Mouse (Mus musculus) neural tube, embryonic 12.5 days (tissue): ENCODE measurements around the gene Orc6. TPM values are rescaled to one million over a fixed set of nuclear protein-coding genes. Genes with fewer than 3 reads are reported as not detected.

Experiments used
- ATAC-seq: fragments of 200-750 bp; cut with Nextera tagmentation; 2 replicates; pipeline ENCODE4 v1.8.0; 2017; ENCODE audit warnings: low read depth, mild to moderate bottlenecking, moderate TSS enrichment, moderate library complexity; ENCODE audit not compliant: low FRiP score
- H3K27ac ChIP-seq: fragments of 300-500 bp; sonication (generic); 2 replicates; pipeline ENCODE4 v1.5.1; 2016
- H3K27me3 ChIP-seq: fragments of 300-500 bp; sonication (generic); replicated peaks from 2 replicates; pipeline ENCODE4 v1.6.1; 2016; ENCODE audit warnings: mild to moderate bottlenecking
- H3K36me3 ChIP-seq: fragments of 300-500 bp; sonication (generic); 2 replicates; pipeline ENCODE4 v1.6.1; 2016; ENCODE audit warnings: mild to moderate bottlenecking
- H3K4me1 ChIP-seq: fragments of 300-500 bp; sonication (generic); 2 replicates; pipeline ENCODE4 v1.6.1; 2016
- H3K4me2 ChIP-seq: fragments of 300-500 bp; sonication (generic); replicated peaks from 2 replicates; pipeline ENCODE4 v1.6.1; 2016; ENCODE audit warnings: mild to moderate bottlenecking
- H3K4me3 ChIP-seq: fragments of 300-500 bp; sonication (generic); 2 replicates; pipeline ENCODE4 v1.5.1; 2016
- H3K9ac ChIP-seq: fragments of 300-500 bp; sonication (generic); 2 replicates; pipeline ENCODE4 v1.6.1; 2016; ENCODE audit warnings: mild to moderate bottlenecking
- H3K9me3 ChIP-seq: fragments of 300-500 bp; sonication (generic); 2 replicates; pipeline ENCODE4 v1.6.1; 2016; ENCODE audit warnings: mild to moderate bottlenecking
- WGBS: fragments of 180-500 bp; shearing (Covaris S2); methylation state at CpG from one replicate; pipeline ENCODE4 v1.1.7; 2016; 5-methylcytosine and 5-hydroxymethylcytosine counted together
- polyA plus RNA-seq: library from polyadenylated mRNA; unstranded; fragments of >200 nt; fragmentation: Nextera tagmentation; extraction: Ambion mirVana; gene quantifications from 2 replicates; pipeline ENCODE4 v1.2.1, GENCODE M21; 2016

Gene Orc6
- polyA plus RNA-seq, 1 experiment from 2014 or later: 86.5 TPM

DNA sequence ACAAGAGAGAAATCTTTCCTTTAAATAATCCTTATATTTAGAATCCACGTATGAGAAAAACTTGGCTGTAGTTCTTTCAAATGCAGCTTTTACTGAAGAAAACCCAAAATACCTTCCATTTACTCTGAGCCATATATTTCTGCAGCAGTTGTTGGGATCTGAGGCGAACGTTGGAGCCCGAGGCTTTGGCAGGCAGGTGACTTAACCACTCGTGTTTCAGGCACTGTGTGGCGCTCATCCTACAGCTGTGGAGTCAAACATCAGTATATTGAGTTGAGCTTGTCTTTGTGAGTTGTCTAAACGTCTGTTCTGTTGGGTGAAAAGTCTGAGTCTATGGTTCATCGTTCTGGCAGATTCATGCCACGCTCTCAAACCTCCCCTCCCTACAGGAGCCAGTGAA, 27.6 kb downstream of the Orc6 start:
- Histone ChIP-seq H3K27ac (no peak overlapping the region), H3K9me3 (no peaks in the 10 kb centered on the region), H3K36me3 (no peaks in the 10 kb centered on the region), H3K4me1 (no peaks in the 10 kb centered on the region), H3K9ac (no peak overlapping the region), H3K27me3 (no peaks in the 10 kb centered on the region), H3K4me2 (no peak overlapping the region), H3K4me3 (no peak overlapping the region)
- WGBS: 82% methylated on average over 9 of the region's 9 CpGs
- ATAC-seq: no peak

- no peaks in the 10 kb centered on the region for H3K36me3 ChIP-seq
- no peak overlapping the region for H3K4me3 ChIP-seq
- H3K27me3 ChIP-seq: no peaks in the 10 kb centered on the region
- no peak overlapping the region for H3K27ac ChIP-seq
- no peaks in the 10 kb centered on the region for H3K4me1 ChIP-seq
- H3K9ac ChIP-seq: no peak overlapping the region
- H3K4me2 ChIP-seq: no peak overlapping the region
- 78% methylated on average over 1 of the region's 1 CpGs for WGBS
- no peak for ATAC-seq
- no peaks in the 10 kb centered on the region for H3K9me3 ChIP-seq
These were observed 30.1 kb downstream of the Orc6 start for GRCm38 (mm10) chr8:85329506-85329905.

DNA sequence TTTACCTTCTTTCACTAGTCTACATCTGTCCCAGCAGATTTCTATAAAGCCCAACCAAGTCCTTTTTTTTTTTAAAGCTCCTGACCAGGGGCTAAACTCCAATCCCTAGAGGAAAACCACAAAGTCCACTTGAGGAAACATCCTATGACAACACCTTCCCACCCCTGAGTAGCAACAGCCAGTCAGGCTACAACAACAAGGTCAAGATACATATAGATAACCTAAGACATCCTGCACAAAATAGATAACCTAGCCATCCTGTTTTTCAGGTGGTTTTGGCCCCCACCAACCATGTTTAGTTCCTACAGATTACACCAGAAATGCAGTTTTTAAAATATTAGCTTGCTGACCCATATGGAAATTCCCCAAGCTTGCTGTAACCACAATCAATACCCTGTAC, 35.7 kb downstream of the Orc6 start:
- no peaks in the 10 kb centered on the region for H3K27me3 ChIP-seq
- no peak overlapping the region for H3K4me2 ChIP-seq
- H3K9me3 ChIP-seq: no peaks in the 10 kb centered on the region
- H3K9ac ChIP-seq: no peak overlapping the region
- no peak for ATAC-seq
- H3K4me3 ChIP-seq: no peak overlapping the region
- H3K4me1 ChIP-seq: no peaks in the 10 kb centered on the region
- no peak overlapping the region for H3K27ac ChIP-seq
- no peaks in the 10 kb centered on the region for H3K36me3 ChIP-seq

DNA sequence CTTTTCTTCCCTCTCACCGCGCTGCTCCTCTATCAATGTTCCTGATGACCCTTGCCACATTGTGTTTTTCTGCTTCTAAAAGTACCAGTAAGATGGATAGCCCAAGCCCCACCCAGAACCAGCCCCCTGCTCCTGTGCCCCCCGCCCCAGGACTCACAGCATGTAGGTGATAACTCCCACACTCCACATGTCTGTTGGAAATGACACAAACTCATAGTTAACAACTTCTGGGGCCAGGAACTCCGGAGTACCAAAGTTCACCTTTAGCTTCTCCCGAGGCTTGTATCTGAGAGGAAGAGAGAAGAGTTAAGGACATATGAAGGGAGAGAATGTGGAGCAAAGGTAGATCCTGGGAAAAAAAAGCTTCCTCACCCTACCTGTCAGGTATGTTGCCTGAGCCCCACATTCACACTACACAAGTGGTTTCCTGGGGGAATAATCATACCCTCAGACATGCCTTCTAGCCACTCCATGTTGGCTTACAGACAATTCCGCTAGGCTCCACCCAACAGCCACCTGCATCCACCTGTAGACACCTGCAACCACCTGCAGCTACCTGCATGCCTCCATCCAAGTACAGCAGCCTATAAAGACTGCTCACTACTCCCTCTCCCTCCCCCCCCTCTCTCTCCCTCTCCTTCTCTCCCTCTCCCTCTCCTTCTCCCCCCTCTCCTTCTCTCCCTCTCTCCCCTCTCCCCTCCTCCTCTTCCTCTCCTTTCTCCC, 36.9 kb downstream of the Orc6 start:
- no peak overlapping the region for H3K9ac ChIP-seq
- 85% methylated on average over 6 of the region's 6 CpGs for WGBS
- H3K9me3 ChIP-seq: no peaks in the 10 kb centered on the region
- no peak for ATAC-seq
- no peak overlapping the region for H3K4me3 ChIP-seq
- H3K27ac ChIP-seq: no peak overlapping the region
- no peaks in the 10 kb centered on the region for H3K36me3 ChIP-seq
- H3K27me3 ChIP-seq: no peaks in the 10 kb centered on the region
- no peak overlapping the region for H3K4me2 ChIP-seq
- no peaks in the 10 kb centered on the region for H3K4me1 ChIP-seq

DNA sequence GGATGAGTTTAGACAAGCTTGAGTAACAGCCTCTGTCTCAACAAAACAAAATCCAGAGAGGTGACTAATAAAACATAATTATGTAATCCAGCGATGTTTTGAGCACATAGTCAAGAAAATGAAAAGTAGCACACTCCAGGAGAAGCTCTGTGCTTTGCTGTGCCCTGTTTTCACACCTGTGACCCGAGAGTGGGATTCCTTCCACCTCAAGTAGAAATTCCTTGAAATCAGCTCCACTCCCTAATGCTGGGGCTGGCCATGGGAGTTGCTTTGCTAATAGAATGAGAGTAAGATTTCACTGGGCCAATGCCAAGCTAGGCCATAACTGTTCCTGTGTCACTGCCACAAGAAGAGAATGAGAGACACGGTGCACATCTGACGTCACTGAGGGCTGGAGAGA, 38.2 kb downstream of the Orc6 start:
- Histone ChIP-seq H3K4me3 (no peak overlapping the region), H3K4me2 (no peak overlapping the region), H3K27me3 (no peaks in the 10 kb centered on the region), H3K4me1 (no peaks in the 10 kb centered on the region), H3K9ac (no peak overlapping the region), H3K36me3 (no peaks in the 10 kb centered on the region), H3K27ac (no peak overlapping the region), H3K9me3 (no peaks in the 10 kb centered on the region)
- WGBS: 85% methylated on average over 4 of the region's 4 CpGs
- no peak for ATAC-seq

DNA sequence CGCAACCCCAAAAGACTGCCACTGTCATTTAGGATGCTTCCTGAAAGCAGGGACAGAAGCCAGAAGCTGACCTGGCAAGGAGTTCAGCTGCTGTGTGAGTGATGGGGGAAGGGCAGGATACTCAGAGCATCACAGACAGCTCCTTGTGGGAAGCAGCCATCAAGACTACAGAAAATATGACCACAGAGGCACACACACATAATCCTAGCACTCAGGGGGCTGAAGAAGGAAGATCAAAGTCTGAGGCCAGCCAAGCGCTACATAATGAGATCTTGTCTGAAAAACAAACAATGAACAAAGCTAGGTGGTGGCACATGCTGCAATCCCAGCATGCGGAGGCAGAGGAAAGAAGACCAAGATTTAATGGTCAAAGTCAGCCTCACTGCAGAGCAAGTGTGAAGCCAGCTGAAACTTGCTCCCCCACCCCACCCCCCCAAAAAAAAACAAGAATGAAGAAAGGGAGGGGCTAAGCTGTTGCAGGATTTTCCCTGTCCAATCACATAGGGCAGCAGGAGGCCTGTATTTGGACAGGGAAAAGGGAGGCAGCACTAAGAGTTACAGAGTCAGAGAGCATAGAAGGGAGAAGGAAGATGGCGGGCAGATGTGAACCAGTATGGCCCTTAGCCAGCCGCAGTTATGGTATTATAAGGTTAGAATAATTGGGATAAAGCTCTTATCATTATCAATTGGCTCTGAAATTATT, 40.6 kb downstream of the Orc6 start:
- Histone ChIP-seq H3K4me1 (no peaks in the 10 kb centered on the region), H3K36me3 (no peaks in the 10 kb centered on the region), H3K9me3 (no peaks in the 10 kb centered on the region), H3K27me3 (no peaks in the 10 kb centered on the region), H3K4me2 (no peak overlapping the region), H3K4me3 (no peak overlapping the region), H3K27ac (no peak overlapping the region), H3K9ac (no peak overlapping the region)
- WGBS: 71% methylated on average over 5 of the region's 5 CpGs
- no peak for ATAC-seq

GRCm38 (mm10) chr8:85353287-85353686, 53.9 kb downstream of the Orc6 start:
- no peak overlapping the region for H3K4me2 ChIP-seq
- H3K9ac ChIP-seq: no peak overlapping the region
- WGBS: 78% methylated on average over 4 of the region's 4 CpGs
- no peaks in the 10 kb centered on the region for H3K4me1 ChIP-seq
- H3K27ac ChIP-seq: no peak overlapping the region
- H3K4me3 ChIP-seq: no peak overlapping the region
- H3K27me3 ChIP-seq: no peaks in the 10 kb centered on the region
- H3K9me3 ChIP-seq: no peaks in the 10 kb centered on the region
- H3K36me3 ChIP-seq: no peaks in the 10 kb centered on the region
- no peak for ATAC-seq

Other genes with a start within 250 kb of the Orc6 start
- gene Fbxw9, start 239.6 kb upstream of the Orc6 start, polyA plus RNA-seq: 38.1 and 40.5 TPM in 2 replicates
- not detected in 2 replicates for gene Gm5741, start 231.7 kb upstream of the Orc6 start, polyA plus RNA-seq
- gene Dhps, start 227.9 kb upstream of the Orc6 start, polyA plus RNA-seq: 76.3 and 87.4 TPM in 2 replicates
- 104 and 111 TPM in 2 replicates for gene Wdr83os, start 218.9 kb upstream of the Orc6 start, polyA plus RNA-seq
- gene Wdr83, start 218.3 kb upstream of the Orc6 start, polyA plus RNA-seq: 54.6 and 57.9 TPM in 2 replicates
- gene Man2b1, start 216.4 kb upstream of the Orc6 start, polyA plus RNA-seq: 18.0 and 18.7 TPM in 2 replicates
- 1.4 TPM in 2 replicates for gene Zfp791, start 176.5 kb upstream of the Orc6 start, polyA plus RNA-seq
- gene Cks1brt, start 147.7 kb upstream of the Orc6 start, polyA plus RNA-seq: not detected in 2 replicates
- not detected in 2 replicates for gene Olfr371, start 73.6 kb upstream of the Orc6 start, polyA plus RNA-seq
- 157 and 177 TPM in 2 replicates for gene Vps35, start 170 bp downstream of the Orc6 start, polyA plus RNA-seq
- 1.2 and 1.4 TPM in 2 replicates for gene Mylk3, start 86.7 kb downstream of the Orc6 start, polyA plus RNA-seq
- gene 4921524J17Rik, start 133.2 kb downstream of the Orc6 start, polyA plus RNA-seq: 43.0 and 47.3 TPM in 2 replicates
- 46.2 and 46.9 TPM in 2 replicates for gene Gpt2, start 192.9 kb downstream of the Orc6 start, polyA plus RNA-seq